Mouse (Mus musculus) left cerebral cortex, postnatal 25 days (tissue): Measurements from ENCODE around the gene Spag9. TPM values are rescaled to one million over a fixed set of nuclear protein-coding genes. Genes with fewer than 3 reads are reported as not detected.
"Not testable (repeated sequence)": the region's sequence is repeated elsewhere in the genome, so short reads cannot be mapped to it uniquely, and the experiment has no call there.

Experiments
- DNase-seq, 2 experiments: peaks; one replicate each; pipeline ENCODE4 v3.0.0; 2022; ENCODE audit warnings: low spot score in 2 of 2, mixed read lengths in 1 of 2
- intact Hi-C: fragments of 180-260 bp; cut with DNase I; formaldehyde crosslinking; loops from one replicate; pipeline ENCODE4 v1.15.1; 2025
- total RNA-seq, 2 experiments: library from RNA; stranded (reverse); gene quantifications; 2 replicates each; pipeline ENCODE4 v1.2.3; 2021

Gene Spag9
- total RNA-seq, 2 experiments from 2014 or later, result 272 to 282 TPM

DNA sequence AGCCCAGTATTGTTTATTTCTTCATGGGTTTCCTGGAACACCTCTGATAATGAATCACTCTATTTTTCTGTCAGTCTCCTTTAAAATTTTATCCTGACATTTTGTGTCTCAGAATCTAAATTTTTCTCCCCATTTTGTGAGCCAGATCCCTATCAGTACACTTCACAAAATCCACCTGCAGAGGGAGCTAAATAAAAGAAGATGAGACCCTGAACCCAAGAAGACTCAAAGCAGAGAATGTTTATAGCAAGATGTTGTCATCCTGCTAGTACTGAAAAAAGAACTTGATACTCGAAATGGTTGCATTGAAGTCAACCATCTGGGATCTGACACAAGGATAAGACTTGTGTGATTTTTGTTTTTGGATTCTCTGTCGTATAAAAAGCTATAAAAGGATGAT is 40.1 kb downstream of the Spag9 start:
- peak; percentile 22 to 70 for DNase-seq

GRCm38 (mm10) chr11:94041475-94041874 is 45.6 kb downstream of the Spag9 start:
- intact Hi-C loops, result loop anchor here (5.0 kb wide), 1 partner anchor 74 kb away; the partner anchor contains the start of genes Gm20390 and Nme1
- no peak for DNase-seq

More for the DNA sequence above, 40.1 kb downstream of the Spag9 start:
- intact Hi-C loops, result loop anchor here (5.0 kb wide), 1 partner anchor 41 kb away; no protein-coding TSS in a partner anchor

GRCm38 (mm10) chr11:94042301-94042700 is 46.4 kb downstream of the Spag9 start:
- DNase-seq, result not testable (repeated sequence)
- intact Hi-C loops, result loop anchor here (5.0 kb wide), 1 partner anchor 75 kb away; the partner anchor contains the start of genes Gm20390 and Nme1

- intact Hi-C loops, result loop anchor here (2.0 to 5.0 kb wide), 2 partner anchors 47 to 77 kb away; partner anchors contain the start of genes Gm20390, Nme1 and Spag9
Observed at GRCm38 (mm10) chr11:94043998-94044985, 48.4 kb downstream of the Spag9 start.

DNA sequence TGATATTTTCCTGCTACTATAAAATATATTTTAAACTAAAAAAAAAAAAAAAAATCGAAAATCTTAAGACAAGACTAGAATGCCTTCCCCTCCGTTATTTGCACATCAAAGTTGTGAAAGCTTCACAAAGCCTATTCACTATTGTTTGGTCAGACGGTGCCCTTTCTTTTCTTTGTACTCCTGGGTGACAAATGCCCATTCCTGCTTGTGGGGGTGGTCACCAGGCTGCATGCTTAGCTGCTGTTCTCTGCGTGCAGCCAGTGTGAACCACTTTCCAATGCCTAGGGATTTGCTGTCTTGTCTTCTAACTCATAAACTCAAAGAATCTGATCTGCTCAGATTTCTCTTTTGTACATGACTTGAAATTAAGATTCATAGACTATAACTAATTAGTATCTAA is 49.1 kb downstream of the Spag9 start:
- intact Hi-C loops, result loop anchor here (2.0 to 5.0 kb wide), 2 partner anchors 42 to 48 kb away; partner anchors contain the start of gene Spag9
- peak; percentile 14 to 59 for DNase-seq

More at GRCm38 (mm10) chr11:94043998-94044985, 48.4 kb downstream of the Spag9 start:
- DNase-seq, result peak; percentile 90 to 98

- intact Hi-C loops, result loop anchor here (5.0 kb wide), 1 partner anchor 40 kb away; no protein-coding TSS in a partner anchor
- no peak for DNase-seq
Observed at GRCm38 (mm10) chr11:94047288-94047687, 51.4 kb downstream of the Spag9 start.

DNA sequence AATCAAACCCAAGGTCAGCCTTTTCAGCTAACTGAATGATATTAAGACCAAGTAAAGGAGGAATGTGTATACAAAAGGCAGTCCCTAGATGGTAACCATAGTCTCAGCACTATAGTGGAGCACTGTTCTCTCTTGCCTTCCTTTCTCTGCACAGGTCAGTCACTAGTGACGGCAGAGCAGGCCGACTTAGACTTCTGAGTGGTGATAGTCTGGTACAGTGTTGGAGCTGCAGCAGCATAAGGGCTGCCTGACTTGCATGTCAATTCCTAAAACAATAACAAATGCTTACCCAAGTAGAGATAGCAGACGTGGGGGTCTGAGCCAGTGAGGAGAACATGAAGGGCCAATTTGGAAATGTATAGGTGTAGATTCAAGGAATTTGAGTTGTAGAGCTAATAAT is 58.3 kb downstream of the Spag9 start:
- DNase-seq, result no peak
- intact Hi-C loops, result no loop called here

GRCm38 (mm10) chr11:94054901-94055300 is 59.0 kb downstream of the Spag9 start:
- intact Hi-C loops, result no loop called here
- peak in 1 of 2 experiments; percentile 47 for DNase-seq

GRCm38 (mm10) chr11:94063941-94064340 is 68.0 kb downstream of the Spag9 start:
- peak in 1 of 2 experiments; percentile 63 for DNase-seq

DNA sequence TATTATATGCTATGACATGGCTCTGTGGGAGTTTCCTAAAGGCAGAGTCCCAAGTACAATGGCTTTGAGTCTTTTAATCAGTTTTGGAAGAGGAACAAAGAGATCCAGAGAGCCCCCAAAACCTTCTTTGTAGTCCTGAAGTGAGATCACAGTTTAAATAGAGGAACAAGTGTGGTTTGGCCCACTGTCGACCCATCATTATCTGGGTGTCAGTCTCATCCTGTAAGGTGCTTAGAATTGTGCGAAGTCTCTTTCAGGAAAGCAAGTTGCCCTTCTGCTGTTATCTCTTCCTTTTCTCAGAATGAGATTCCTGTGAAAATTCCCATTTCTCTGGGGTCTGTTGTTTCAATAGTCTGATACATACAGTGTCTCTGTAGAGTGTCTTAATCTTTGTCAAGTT is 74.6 kb downstream of the Spag9 start:
- DNase-seq, result no peak
- intact Hi-C loops, result no loop called here

More at GRCm38 (mm10) chr11:94063941-94064340, 68.0 kb downstream of the Spag9 start:
- intact Hi-C loops, result no loop called here

GRCm38 (mm10) chr11:94073283-94073682 is 77.4 kb downstream of the Spag9 start:
- intact Hi-C loops, result no loop called here
- no peak for DNase-seq

GRCm38 (mm10) chr11:94086966-94087365 is 91.1 kb downstream of the Spag9 start:
- intact Hi-C loops, result loop anchor here (5.0 kb wide), 2 partner anchors 40 to 120 kb away; partner anchors contain the start of genes Gm20390 and Nme1
- DNase-seq, result peak; percentile 38 to 59

DNA sequence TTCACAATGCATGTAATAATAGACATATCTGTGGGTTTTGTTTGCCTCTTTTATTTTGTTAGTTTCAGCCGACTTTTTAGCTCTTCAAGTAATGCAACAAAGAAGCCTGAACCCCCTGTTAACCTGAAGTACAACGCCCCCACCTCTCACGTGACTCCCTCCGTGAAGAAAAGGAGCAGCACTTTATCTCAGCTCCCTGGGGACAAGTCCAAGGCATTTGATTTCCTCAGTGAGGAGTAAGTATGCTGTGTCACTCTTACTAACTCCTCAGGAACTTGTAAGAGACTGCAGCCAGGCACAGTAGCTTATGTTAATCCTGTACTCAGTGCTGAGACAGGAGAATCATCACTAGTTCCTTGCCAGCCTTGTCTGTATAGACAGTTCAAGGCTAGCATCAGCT is 94.6 kb downstream of the Spag9 start:
- DNase-seq, result no peak
- intact Hi-C loops, result no loop called here

DNA sequence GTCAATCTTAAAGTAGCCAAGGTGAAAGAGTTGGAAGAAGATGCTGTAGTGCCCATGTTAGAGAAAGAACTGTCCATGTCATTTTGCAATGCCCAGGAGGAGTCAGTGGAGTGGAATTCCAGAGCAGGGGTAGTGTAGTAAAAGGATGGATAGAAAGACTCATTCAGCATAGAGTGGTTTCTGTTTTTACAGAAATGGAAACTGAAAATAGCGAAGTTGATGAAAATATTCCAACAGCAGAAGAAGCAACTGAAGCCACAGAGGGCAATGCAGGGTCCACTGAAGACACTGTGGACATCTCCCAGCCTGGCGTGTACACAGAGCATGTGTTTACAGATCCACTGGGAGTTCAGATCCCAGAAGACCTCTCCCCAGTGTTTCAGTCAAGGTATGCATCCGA is 101.6 kb downstream of the Spag9 start:
- no peak for DNase-seq
- intact Hi-C loops, result no loop called here

GRCm38 (mm10) chr11:94098840-94099239 is 102.9 kb downstream of the Spag9 start:
- DNase-seq, result no peak
- intact Hi-C loops, result no loop called here

GRCm38 (mm10) chr11:94113795-94114194 is 117.9 kb downstream of the Spag9 start:
- no peak for DNase-seq
- intact Hi-C loops, result no loop called here

- intact Hi-C loops, result no loop called here
- DNase-seq, result no peak
Observed at GRCm38 (mm10) chr11:94115408-94115807, 119.5 kb downstream of the Spag9 start.

DNA sequence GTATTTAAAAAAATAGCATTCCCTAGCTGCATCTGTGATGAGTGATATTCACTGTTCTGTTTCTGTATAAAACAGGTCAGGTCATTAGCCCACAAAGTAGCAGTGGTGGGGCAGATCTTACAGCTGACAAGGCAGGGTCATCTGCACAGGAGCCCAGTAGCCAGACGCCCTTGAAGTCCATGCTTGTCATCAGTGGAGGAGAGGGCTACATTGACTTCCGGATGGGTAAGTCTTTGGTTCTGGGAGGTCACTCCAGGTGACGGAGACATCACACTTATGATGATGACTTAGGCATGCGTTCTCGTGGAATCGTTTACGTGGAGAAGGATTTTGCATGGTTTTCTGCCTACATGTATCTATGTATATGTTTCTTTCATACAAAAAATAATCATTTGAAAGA is 120.8 kb downstream of the Spag9 start:
- intact Hi-C loops, result no loop called here
- DNase-seq, result no peak

GRCm38 (mm10) chr11:94117836-94118235 is 121.9 kb downstream of the Spag9 start:
- DNase-seq, result no peak
- intact Hi-C loops, result no loop called here

DNA sequence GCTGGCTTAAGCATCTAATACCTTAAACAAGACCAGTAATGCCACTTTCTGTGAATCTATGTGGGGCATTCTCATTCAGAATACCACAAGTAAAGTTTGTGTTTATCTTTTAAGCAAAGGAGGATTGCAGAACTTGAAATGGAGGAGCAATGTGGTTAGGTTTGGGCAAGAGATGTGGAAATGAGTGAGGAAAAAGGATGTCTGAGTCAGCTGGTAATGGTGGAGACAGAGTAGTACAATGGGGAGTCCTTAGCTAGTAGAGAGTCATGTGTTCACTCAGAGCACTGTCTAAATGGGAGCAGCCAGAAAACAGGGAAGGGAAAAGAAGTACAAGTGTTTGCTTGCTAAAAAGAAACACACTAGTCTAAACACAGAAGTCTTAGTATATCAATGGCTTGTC is 122.7 kb downstream of the Spag9 start:
- DNase-seq, result no peak
- intact Hi-C loops, result no loop called here
